Mouse (Mus musculus): Measurements from ENCODE around the gene Tmem274. TPM values are rescaled to one million over a fixed set of nuclear protein-coding genes. Genes with fewer than 3 reads are reported as not detected.

The Tmem274 gene
- polyA plus RNA-seq, 1 experiment = 0.51 TPM

GRCm38 (mm10) chr4:149515706-149516105 is 38.5 kb downstream of the Tmem274 start:
- no peak for TF ChIP-seq CTCF (IDR thresholded peaks at IDR 0.05; ENCODE audit: borderline replicate concordance, insufficient read depth, low read depth, low read length)
- no peak for TF ChIP-seq POLR2A (IDR thresholded peaks at IDR 0.05; ENCODE audit: borderline replicate concordance, insufficient read depth, low read length)
- Histone ChIP-seq H3K4me1 (ENCODE audit: control insufficient read depth, insufficient read depth, low read length) (peaks cover 6% of the 10 kb centered on the region), H3K27ac (ENCODE audit: insufficient read depth, low read length) (no peak overlapping the region), H3K27me3 (ENCODE audit: control insufficient read depth, insufficient read depth, low read length) (no peaks in the 10 kb centered on the region), H3K4me3 (replicated peaks; ENCODE audit: insufficient read depth, low read depth, low read length) (no peak overlapping the region)
- DNase-seq = no peak
- WGBS = 88% methylated on average over 5 of the region's 5 CpGs

- no peaks in the 10 kb centered on the region for H3K27me3 ChIP-seq (ENCODE audit: control insufficient read depth, insufficient read depth, low read length)
- under 1% methylated on average over 43 of the region's 46 CpGs for WGBS
- TF ChIP-seq CTCF (IDR thresholded peaks at IDR 0.05; ENCODE audit: borderline replicate concordance, insufficient read depth, low read depth, low read length) = no peak
- 0 out of 2 replicates have a peak, but pooled peaks have one; percentile 36 for TF ChIP-seq POLR2A (IDR thresholded peaks at IDR 0.05; ENCODE audit: borderline replicate concordance, insufficient read depth, low read length)
- peak; percentile 95 to 98 for DNase-seq
- H3K4me1 ChIP-seq (ENCODE audit: control insufficient read depth, insufficient read depth, low read length) = peaks cover 10% of the 10 kb centered on the region
- no peak within 1 kb of the TSS for H3K27ac ChIP-seq (ENCODE audit: insufficient read depth, low read length)
- peak within 1 kb of the TSS; percentile 100 for H3K4me3 ChIP-seq (replicated peaks; ENCODE audit: insufficient read depth, low read depth, low read length)
Observed at GRCm38 (mm10) chr4:149517868-149518340, 40.7 kb downstream of the Tmem274 start, which contains the start of gene Ctnnbip1. Gene Ctnnbip1 (plus strand): TSS chr4:149518236.

GRCm38 (mm10) chr4:149518351-149519220 is 41.4 kb downstream of the Tmem274 start:
- H3K27ac ChIP-seq (ENCODE audit: insufficient read depth, low read length) = no peak overlapping the region
- TF ChIP-seq POLR2A (IDR thresholded peaks at IDR 0.05; ENCODE audit: borderline replicate concordance, insufficient read depth, low read length) (no peak), CTCF (IDR thresholded peaks at IDR 0.05; ENCODE audit: borderline replicate concordance, insufficient read depth, low read depth, low read length) (no peak)
- DNase-seq = peak in 1 of 2 experiments; percentile 47
- H3K27me3 ChIP-seq (ENCODE audit: control insufficient read depth, insufficient read depth, low read length) = no peaks in the 10 kb centered on the region
- 4% methylated on average over 42 of the region's 52 CpGs for WGBS
- H3K4me3 ChIP-seq (replicated peaks; ENCODE audit: insufficient read depth, low read depth, low read length) = peak overlapping the region; percentile 100
- H3K4me1 ChIP-seq (ENCODE audit: control insufficient read depth, insufficient read depth, low read length) = peaks cover 12% of the 10 kb centered on the region

- no peak for TF ChIP-seq CTCF (IDR thresholded peaks at IDR 0.05; ENCODE audit: borderline replicate concordance, insufficient read depth, low read depth, low read length)
- no peak for TF ChIP-seq POLR2A (IDR thresholded peaks at IDR 0.05; ENCODE audit: borderline replicate concordance, insufficient read depth, low read length)
- WGBS = 64% methylated on average over 10 of the region's 10 CpGs
Observed at GRCm38 (mm10) chr4:149521258-149521657, 44.1 kb downstream of the Tmem274 start.

GRCm38 (mm10) chr4:149523961-149524360 is 46.8 kb downstream of the Tmem274 start:
- no peak for TF ChIP-seq CTCF (IDR thresholded peaks at IDR 0.05; ENCODE audit: borderline replicate concordance, insufficient read depth, low read depth, low read length)
- TF ChIP-seq POLR2A (IDR thresholded peaks at IDR 0.05; ENCODE audit: borderline replicate concordance, insufficient read depth, low read length) = no peak
- H3K4me3 ChIP-seq (replicated peaks; ENCODE audit: insufficient read depth, low read depth, low read length) = no peak overlapping the region
- no peak overlapping the region for H3K27ac ChIP-seq (ENCODE audit: insufficient read depth, low read length)
- DNase-seq = no peak
- 88% methylated on average over 6 of the region's 6 CpGs for WGBS
- H3K4me1 ChIP-seq (ENCODE audit: control insufficient read depth, insufficient read depth, low read length) = peaks cover 10% of the 10 kb centered on the region
- no peaks in the 10 kb centered on the region for H3K27me3 ChIP-seq (ENCODE audit: control insufficient read depth, insufficient read depth, low read length)

More at GRCm38 (mm10) chr4:149521258-149521657, 44.1 kb downstream of the Tmem274 start:
- H3K27ac ChIP-seq (ENCODE audit: insufficient read depth, low read length) = no peak overlapping the region
- no peak overlapping the region for H3K4me3 ChIP-seq (replicated peaks; ENCODE audit: insufficient read depth, low read depth, low read length)
- no peaks in the 10 kb centered on the region for H3K27me3 ChIP-seq (ENCODE audit: control insufficient read depth, insufficient read depth, low read length)
- no peak for DNase-seq
- peaks cover 15% of the 10 kb centered on the region for H3K4me1 ChIP-seq (ENCODE audit: control insufficient read depth, insufficient read depth, low read length)

- DNase-seq = no peak
- H3K4me1 ChIP-seq (ENCODE audit: control insufficient read depth, insufficient read depth, low read length) = peaks cover 9% of the 10 kb centered on the region
- no peak overlapping the region for H3K27ac ChIP-seq (ENCODE audit: insufficient read depth, low read length)
- 92% methylated on average over 4 of the region's 4 CpGs for WGBS
- TF ChIP-seq POLR2A (IDR thresholded peaks at IDR 0.05; ENCODE audit: borderline replicate concordance, insufficient read depth, low read length) = no peak
- TF ChIP-seq CTCF (IDR thresholded peaks at IDR 0.05; ENCODE audit: borderline replicate concordance, insufficient read depth, low read depth, low read length) = no peak
- H3K4me3 ChIP-seq (replicated peaks; ENCODE audit: insufficient read depth, low read depth, low read length) = no peak overlapping the region
- H3K27me3 ChIP-seq (ENCODE audit: control insufficient read depth, insufficient read depth, low read length) = no peaks in the 10 kb centered on the region
Observed at GRCm38 (mm10) chr4:149525170-149525569, 48.0 kb downstream of the Tmem274 start.

GRCm38 (mm10) chr4:149525811-149526210 is 48.6 kb downstream of the Tmem274 start:
- no peak for DNase-seq
- TF ChIP-seq CTCF (IDR thresholded peaks at IDR 0.05; ENCODE audit: borderline replicate concordance, insufficient read depth, low read depth, low read length) (no peak), POLR2A (IDR thresholded peaks at IDR 0.05; ENCODE audit: borderline replicate concordance, insufficient read depth, low read length) (no peak)
- Histone ChIP-seq H3K4me3 (replicated peaks; ENCODE audit: insufficient read depth, low read depth, low read length) (no peak overlapping the region), H3K4me1 (ENCODE audit: control insufficient read depth, insufficient read depth, low read length) (peaks cover 9% of the 10 kb centered on the region), H3K27ac (ENCODE audit: insufficient read depth, low read length) (no peak overlapping the region), H3K27me3 (ENCODE audit: control insufficient read depth, insufficient read depth, low read length) (no peaks in the 10 kb centered on the region)
- WGBS = 78% methylated on average over 6 of the region's 6 CpGs
